Mouse (Mus musculus) hindbrain, embryonic 12.5 days (tissue): Measurements from ENCODE around the gene Olfr437. TPM values are rescaled to one million over a fixed set of nuclear protein-coding genes. Genes with fewer than 3 reads are reported as not detected.
"Not testable (repeated sequence)": the region's sequence is repeated elsewhere in the genome, so short reads cannot be mapped to it uniquely, and the experiment has no call there.

Experiments
- ATAC-seq: fragments of 200-750 bp; cut with Nextera tagmentation; 2 replicates; pipeline ENCODE4 v1.8.0; 2017; ENCODE audit warnings: moderate TSS enrichment; ENCODE audit not compliant: low FRiP score
- H3K27ac ChIP-seq: fragments of 300-500 bp; sonication (generic); 2 replicates; pipeline ENCODE4 v1.5.1; 2016; ENCODE audit warnings: mild to moderate bottlenecking
- H3K27me3 ChIP-seq: fragments of 300-500 bp; sonication (generic); 2 replicates; pipeline ENCODE4 v1.6.1; 2016; ENCODE audit warnings: mild to moderate bottlenecking
- H3K36me3 ChIP-seq: fragments of 300-500 bp; sonication (generic); 2 replicates; pipeline ENCODE4 v1.6.1; 2016; ENCODE audit warnings: mild to moderate bottlenecking
- H3K4me1 ChIP-seq: fragments of 300-500 bp; sonication (generic); 2 replicates; pipeline ENCODE4 v1.6.1; 2016
- H3K4me2 ChIP-seq: fragments of 300-500 bp; sonication (generic); replicated peaks from 2 replicates; pipeline ENCODE4 v1.6.1; 2016; ENCODE audit warnings: mild to moderate bottlenecking
- H3K4me3 ChIP-seq: fragments of 300-500 bp; sonication (generic); 2 replicates; pipeline ENCODE4 v1.5.1; 2016; ENCODE audit warnings: mild to moderate bottlenecking
- H3K9ac ChIP-seq: fragments of 300-500 bp; sonication (generic); 2 replicates; pipeline ENCODE4 v1.6.1; 2016; ENCODE audit warnings: mild to moderate bottlenecking, moderate library complexity
- H3K9me3 ChIP-seq: fragments of 300-500 bp; sonication (generic); replicated peaks from 2 replicates; pipeline ENCODE4 v1.6.1; 2016; ENCODE audit warnings: mild to moderate bottlenecking
- WGBS: fragments of 180-500 bp; shearing (Covaris S2); methylation state at CpG from one replicate; pipeline ENCODE4 v1.1.7; 2016; 5-methylcytosine and 5-hydroxymethylcytosine counted together
- polyA plus RNA-seq: library from polyadenylated mRNA; unstranded; fragments of >200 nt; fragmentation: Nextera tagmentation; extraction: Ambion mirVana; gene quantifications from 2 replicates; pipeline ENCODE4 v1.2.1, GENCODE M21; 2016

Gene Olfr437
- not detected in 2 replicates for polyA plus RNA-seq

- Histone ChIP-seq H3K4me2 (no peak within 1 kb of the TSS), H3K9ac (no peak within 1 kb of the TSS), H3K27ac (no peak within 1 kb of the TSS), H3K36me3 (no peaks in the 10 kb centered on the region), H3K9me3 (no peaks in the 10 kb centered on the region), H3K27me3 (no peaks in the 10 kb centered on the region), H3K4me3 (no peak within 1 kb of the TSS), H3K4me1 (no peaks in the 10 kb centered on the region)
- ATAC-seq, result no peak
- WGBS, result 76% methylated on average over 3 of the region's 3 CpGs
Observed at GRCm38 (mm10) chr6:43162982-43163381, at the start of gene Olfr437. Gene Olfr437 (plus strand): TSS chr6:43163282.

GRCm38 (mm10) chr6:43146267-43146666 is 16.8 kb upstream of the Olfr437 start, which contains the start of gene Olfr237-ps1:
Gene Olfr237-ps1 (plus strand): TSS chr6:43146567.
- 71% methylated on average over 2 of the region's 2 CpGs for WGBS
- H3K27ac ChIP-seq, H3K9ac ChIP-seq, H3K4me1 ChIP-seq, H3K4me3 ChIP-seq, H3K4me2 ChIP-seq, H3K36me3 ChIP-seq, H3K9me3 ChIP-seq, H3K27me3 ChIP-seq, ATAC-seq: not testable (repeated sequence)

- no peak overlapping the region for H3K9ac ChIP-seq
- H3K4me1 ChIP-seq, result no peaks in the 10 kb centered on the region
- WGBS, result 78% methylated on average over 1 of the region's 1 CpGs
- ATAC-seq, result no peak
- H3K9me3 ChIP-seq, result no peaks in the 10 kb centered on the region
- no peaks in the 10 kb centered on the region for H3K36me3 ChIP-seq
- no peaks in the 10 kb centered on the region for H3K27me3 ChIP-seq
- no peak overlapping the region for H3K27ac ChIP-seq
- no peak overlapping the region for H3K4me2 ChIP-seq
- no peak overlapping the region for H3K4me3 ChIP-seq
Observed at GRCm38 (mm10) chr6:43159502-43159901, 3.6 kb upstream of the Olfr437 start.

- Histone ChIP-seq H3K4me3 (no peak overlapping the region), H3K4me2 (no peak overlapping the region), H3K27me3 (no peaks in the 10 kb centered on the region), H3K9ac (no peak overlapping the region), H3K9me3 (no peaks in the 10 kb centered on the region), H3K27ac (no peak overlapping the region), H3K36me3 (no peaks in the 10 kb centered on the region), H3K4me1 (no peaks in the 10 kb centered on the region)
- no peak for ATAC-seq
- 85% methylated on average over 4 of the region's 4 CpGs for WGBS
Observed at GRCm38 (mm10) chr6:43167246-43167645, 4.2 kb downstream of the Olfr437 start.

- no peak within 1 kb of the TSS for H3K9ac ChIP-seq
- H3K9me3 ChIP-seq, result no peaks in the 10 kb centered on the region
- no peaks in the 10 kb centered on the region for H3K27me3 ChIP-seq
- no peak within 1 kb of the TSS for H3K4me2 ChIP-seq
- H3K4me3 ChIP-seq, result no peak within 1 kb of the TSS
- 80% methylated on average over 4 of the region's 4 CpGs for WGBS
- no peak for ATAC-seq
- H3K4me1 ChIP-seq, result no peaks in the 10 kb centered on the region
- H3K36me3 ChIP-seq, result no peaks in the 10 kb centered on the region
- no peak within 1 kb of the TSS for H3K27ac ChIP-seq
Observed at GRCm38 (mm10) chr6:43171840-43172239, 8.8 kb downstream of the Olfr437 start, which contains the start of gene Olfr13. Gene Olfr13 (plus strand): TSS chr6:43172140.

DNA sequence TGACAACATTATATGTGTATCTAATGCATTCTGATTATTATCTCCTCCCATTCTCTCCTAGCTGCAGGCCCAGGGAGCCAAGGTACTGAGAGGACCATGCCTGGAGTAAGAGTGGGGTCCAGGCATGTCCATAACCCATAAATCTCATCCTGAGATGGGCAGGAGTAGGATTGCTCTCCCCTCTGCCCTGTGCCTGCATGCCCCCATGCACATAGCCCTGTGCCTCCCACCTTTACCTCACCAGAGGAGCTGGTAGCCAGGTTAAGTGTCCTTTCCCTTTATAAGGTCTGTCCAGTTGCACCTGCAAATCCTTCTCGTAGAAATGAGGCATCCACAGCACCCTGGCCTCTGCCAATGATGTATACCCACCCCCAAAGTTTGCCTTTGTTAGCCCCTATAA is 15.0 kb downstream of the Olfr437 start:
- no peaks in the 10 kb centered on the region for H3K9me3 ChIP-seq
- no peak overlapping the region for H3K4me3 ChIP-seq
- WGBS, result 78% methylated on average over 1 of the region's 1 CpGs
- H3K27ac ChIP-seq, result no peak overlapping the region
- H3K9ac ChIP-seq, result no peak overlapping the region
- H3K27me3 ChIP-seq, result no peaks in the 10 kb centered on the region
- no peaks in the 10 kb centered on the region for H3K4me1 ChIP-seq
- no peak for ATAC-seq
- no peaks in the 10 kb centered on the region for H3K36me3 ChIP-seq
- H3K4me2 ChIP-seq, result no peak overlapping the region

DNA sequence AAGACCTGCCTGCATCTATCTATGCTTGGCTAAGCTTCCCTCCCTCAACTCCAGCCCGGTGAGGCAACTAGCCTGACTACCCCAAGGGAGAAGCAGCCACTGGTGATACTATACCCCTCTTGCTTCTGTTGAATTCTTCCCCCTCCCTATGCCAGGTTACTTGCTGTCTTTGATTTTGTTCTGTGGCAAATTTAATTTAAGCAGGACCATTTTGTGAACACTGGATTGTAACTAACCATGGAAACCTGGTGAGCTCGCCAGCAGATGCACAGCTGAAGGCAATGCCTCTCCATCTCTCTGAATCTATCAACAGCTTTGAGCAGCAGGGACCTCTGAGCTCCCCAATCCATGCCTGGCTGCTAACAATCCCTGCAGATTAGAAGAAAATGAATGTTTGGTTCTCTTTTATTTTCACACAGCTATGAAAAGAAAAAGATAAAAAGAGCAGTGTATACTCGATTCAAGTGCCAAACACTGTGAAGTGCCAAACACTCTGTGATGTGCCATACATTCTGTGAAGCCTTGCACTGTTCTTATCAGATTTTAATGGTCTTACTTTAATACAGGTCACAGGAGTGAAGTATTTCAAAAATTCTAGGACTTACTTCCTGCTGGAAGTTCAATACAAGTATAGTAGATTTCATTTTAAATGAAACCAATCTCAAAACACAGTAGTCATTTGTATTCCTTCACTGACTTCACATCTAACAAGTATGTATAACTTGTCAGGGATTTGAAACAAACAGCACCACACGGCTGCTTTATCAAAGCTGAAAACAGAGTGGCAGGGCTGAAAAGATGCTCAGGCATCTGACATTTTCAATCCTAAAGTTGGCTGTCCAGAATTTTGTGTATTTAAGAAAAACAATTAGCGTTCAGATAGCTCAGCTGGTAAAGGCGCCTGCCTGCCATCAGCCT is 15.8 kb downstream of the Olfr437 start:
- Histone ChIP-seq H3K27ac (no peak overlapping the region), H3K36me3 (no peaks in the 10 kb centered on the region), H3K4me2 (no peak overlapping the region), H3K4me1 (no peaks in the 10 kb centered on the region), H3K9ac (no peak overlapping the region), H3K9me3 (no peaks in the 10 kb centered on the region), H3K4me3 (no peak overlapping the region), H3K27me3 (no peaks in the 10 kb centered on the region)
- WGBS, result 67% methylated on average over 6 of the region's 6 CpGs
- peak; percentile 58; the same call in 1 of the 2 replicates for ATAC-seq

DNA sequence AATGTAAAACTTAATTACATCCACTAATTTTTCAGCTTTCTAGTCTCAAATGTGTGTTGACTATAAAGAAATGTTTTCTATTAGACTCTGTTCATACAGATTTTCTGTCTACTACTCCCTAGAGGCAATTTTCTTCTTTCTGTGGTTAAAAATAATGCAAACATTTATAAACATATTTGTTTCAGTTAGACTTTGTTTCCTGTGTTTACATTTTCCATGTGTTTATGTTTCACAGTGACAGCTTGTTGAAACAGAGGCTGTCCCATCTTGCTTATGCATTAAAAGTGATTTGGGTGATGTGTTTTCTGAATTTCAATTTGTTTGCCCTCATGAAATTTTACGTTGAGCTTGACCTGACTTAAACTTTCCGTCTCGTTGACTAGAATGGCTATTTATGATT is 27.9 kb downstream of the Olfr437 start:
- H3K9me3 ChIP-seq, result no peaks in the 10 kb centered on the region
- H3K4me1 ChIP-seq, result no peaks in the 10 kb centered on the region
- H3K36me3 ChIP-seq, result no peaks in the 10 kb centered on the region
- H3K4me2 ChIP-seq, result no peak overlapping the region
- H3K9ac ChIP-seq, result no peak overlapping the region
- 86% methylated on average over 3 of the region's 3 CpGs for WGBS
- no peak for ATAC-seq
- no peaks in the 10 kb centered on the region for H3K27me3 ChIP-seq
- H3K27ac ChIP-seq, result no peak overlapping the region
- no peak overlapping the region for H3K4me3 ChIP-seq

DNA sequence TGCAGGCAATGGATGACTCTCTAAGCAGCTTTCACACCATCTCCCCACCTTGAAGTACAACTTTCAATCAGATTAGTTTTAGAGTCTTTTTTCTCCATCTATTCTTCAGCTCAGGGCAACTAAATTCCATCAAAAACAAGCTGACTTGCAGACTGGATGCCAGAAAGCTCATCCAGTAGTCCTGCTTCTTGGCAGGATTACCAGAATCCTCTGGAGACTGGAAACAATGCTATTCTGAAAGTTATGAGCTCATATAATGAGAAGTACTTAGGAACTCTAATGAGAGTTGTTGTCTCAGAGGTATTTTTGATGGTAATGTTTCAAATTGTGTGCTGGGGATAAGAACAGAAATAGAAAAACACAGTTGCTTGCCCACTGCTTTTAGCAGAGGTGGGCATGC is 33.7 kb downstream of the Olfr437 start, which contains the start of gene Olfr435:
Olfr435 (plus strand) TSS at position 366 of the 400 bp plus-strand sequence.
- H3K36me3 ChIP-seq, result no peaks in the 10 kb centered on the region
- H3K9me3 ChIP-seq, result no peaks in the 10 kb centered on the region
- H3K4me1 ChIP-seq, result no peaks in the 10 kb centered on the region
- H3K27ac ChIP-seq, result no peak within 1 kb of the TSS
- H3K4me3 ChIP-seq, result no peak within 1 kb of the TSS
- no peaks in the 10 kb centered on the region for H3K27me3 ChIP-seq
- H3K9ac ChIP-seq, result no peak within 1 kb of the TSS
- H3K4me2 ChIP-seq, result no peak within 1 kb of the TSS
- ATAC-seq, result no peak

GRCm38 (mm10) chr6:43198094-43198493 is 35.0 kb downstream of the Olfr437 start:
- no peak overlapping the region for H3K4me3 ChIP-seq
- no peaks in the 10 kb centered on the region for H3K4me1 ChIP-seq
- no peaks in the 10 kb centered on the region for H3K36me3 ChIP-seq
- H3K27me3 ChIP-seq, result no peaks in the 10 kb centered on the region
- WGBS, result 86% methylated on average over 3 of the region's 3 CpGs
- ATAC-seq, result no peak
- no peak overlapping the region for H3K9ac ChIP-seq
- no peak overlapping the region for H3K4me2 ChIP-seq
- no peak overlapping the region for H3K27ac ChIP-seq
- no peaks in the 10 kb centered on the region for H3K9me3 ChIP-seq

- no peak overlapping the region for H3K9ac ChIP-seq
- H3K36me3 ChIP-seq, result no peaks in the 10 kb centered on the region
- no peaks in the 10 kb centered on the region for H3K27me3 ChIP-seq
- ATAC-seq, result no peak
- no peak overlapping the region for H3K4me3 ChIP-seq
- no peaks in the 10 kb centered on the region for H3K4me1 ChIP-seq
- H3K9me3 ChIP-seq, result no peaks in the 10 kb centered on the region
- H3K27ac ChIP-seq, result no peak overlapping the region
- no peak overlapping the region for H3K4me2 ChIP-seq
Observed at GRCm38 (mm10) chr6:43202786-43203185, 39.7 kb downstream of the Olfr437 start.

- Histone ChIP-seq H3K9ac (no peak overlapping the region), H3K4me1 (no peaks in the 10 kb centered on the region), H3K4me2 (no peak overlapping the region), H3K4me3 (no peak overlapping the region), H3K27ac (no peak overlapping the region), H3K27me3 (no peaks in the 10 kb centered on the region), H3K9me3 (no peaks in the 10 kb centered on the region), H3K36me3 (no peaks in the 10 kb centered on the region)
- ATAC-seq, result no peak
- WGBS, result 21% methylated on average over 2 of the region's 2 CpGs
Observed at GRCm38 (mm10) chr6:43205355-43205754, 42.3 kb downstream of the Olfr437 start.

GRCm38 (mm10) chr6:43212873-43213272 is 49.8 kb downstream of the Olfr437 start, which contains the start of gene Olfr434:
Gene Olfr434 (plus strand): TSS chr6:43213021.
- not testable (repeated sequence) for H3K27ac ChIP-seq, H3K36me3 ChIP-seq, H3K9me3 ChIP-seq, H3K4me3 ChIP-seq, H3K9ac ChIP-seq, H3K27me3 ChIP-seq, H3K4me2 ChIP-seq, H3K4me1 ChIP-seq, ATAC-seq
